Mouse (Mus musculus) layer of hippocampus, adult 11-12 months (tissue): ENCODE results near the gene Ptprd.

Experiments
- DNase-seq: peaks from one replicate; pipeline ENCODE4 v3.0.0; 2022; ENCODE audit warnings: low spot score

The Ptprd gene

GRCm38 (mm10) chr4:76023756-76024501 lies 2187.8 kb downstream of the Ptprd start:
- DNase-seq, result no peak

DNA sequence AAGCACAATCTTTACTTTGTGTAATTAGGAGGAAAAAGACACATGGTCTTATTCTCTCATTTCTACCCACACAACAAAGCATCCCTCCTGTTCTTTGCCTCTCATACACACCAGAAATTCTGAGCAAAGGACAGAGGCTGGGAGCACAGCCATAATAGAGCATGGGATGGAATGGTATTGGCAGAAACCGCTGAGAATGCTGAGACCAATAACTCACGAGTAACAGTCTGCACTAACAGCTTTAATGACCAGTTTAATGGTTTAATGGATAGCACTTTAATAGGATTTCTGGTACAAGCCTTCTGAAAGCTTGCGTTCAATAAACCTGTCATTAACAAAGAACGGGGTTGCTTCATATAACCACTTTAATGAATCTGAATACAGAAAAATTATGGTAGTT lies 2190.1 kb downstream of the Ptprd start:
- DNase-seq, result no peak

DNA sequence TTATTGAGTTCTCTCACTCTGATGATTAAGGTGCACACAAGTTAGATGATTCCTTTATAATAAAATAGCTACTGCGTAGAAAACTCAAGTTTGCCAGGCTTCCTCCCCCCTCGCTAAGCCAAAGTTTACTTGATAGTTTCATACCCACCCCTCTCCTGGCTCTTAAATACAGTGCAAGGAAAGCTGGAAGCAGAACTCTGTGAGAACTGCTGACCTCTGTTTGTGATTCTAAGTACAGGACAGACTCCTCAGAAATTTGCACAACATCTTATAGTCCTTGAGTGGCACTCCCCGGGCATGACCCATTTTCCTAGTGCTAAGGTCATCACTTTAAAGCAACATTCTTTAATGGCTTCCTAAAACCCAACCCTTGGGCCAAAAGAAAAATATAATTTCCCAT lies 2196.7 kb downstream of the Ptprd start:
- DNase-seq, result no peak

- no peak for DNase-seq
These were observed 2197.5 kb downstream of the Ptprd start for GRCm38 (mm10) chr4:76014151-76014840.

DNA sequence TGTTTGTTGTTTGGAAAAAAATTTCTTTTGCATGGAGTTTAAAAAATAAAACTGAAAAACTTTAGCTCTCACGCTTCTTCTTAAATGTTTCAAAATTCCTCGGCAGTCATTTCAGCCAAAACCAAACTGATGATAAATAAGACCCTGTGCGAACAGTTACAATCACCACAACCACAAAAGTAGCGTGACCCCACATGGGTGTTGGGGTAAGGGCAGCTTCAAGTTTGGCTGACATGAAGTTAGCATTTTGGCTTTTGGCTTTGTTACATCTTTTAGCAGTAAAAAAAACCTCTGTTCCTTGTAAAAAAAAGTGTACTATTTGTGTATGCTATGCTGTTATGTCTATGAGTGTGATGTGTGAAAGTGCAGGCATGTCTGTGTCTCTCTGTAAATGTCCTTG lies 2203.2 kb downstream of the Ptprd start:
- DNase-seq, result no peak

DNA sequence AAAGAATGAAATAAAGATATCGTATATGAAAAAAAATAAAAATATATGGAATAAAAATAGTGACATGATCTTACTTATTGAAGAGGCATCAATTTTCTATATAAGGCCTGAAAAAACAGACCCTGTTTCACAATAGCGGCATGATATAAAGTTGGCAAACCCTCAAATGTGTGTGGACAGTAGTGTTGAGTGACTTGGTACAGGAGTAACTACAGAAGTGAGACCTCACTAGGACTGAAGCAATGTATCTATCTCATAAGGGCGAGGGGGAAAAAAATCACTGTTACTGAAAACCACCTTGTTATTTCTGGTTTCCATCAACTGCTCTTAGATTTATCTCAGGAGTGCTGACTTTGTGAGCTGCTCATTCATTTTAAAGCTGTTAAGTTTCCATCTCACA lies 2204.5 kb downstream of the Ptprd start:
- no peak for DNase-seq

DNA sequence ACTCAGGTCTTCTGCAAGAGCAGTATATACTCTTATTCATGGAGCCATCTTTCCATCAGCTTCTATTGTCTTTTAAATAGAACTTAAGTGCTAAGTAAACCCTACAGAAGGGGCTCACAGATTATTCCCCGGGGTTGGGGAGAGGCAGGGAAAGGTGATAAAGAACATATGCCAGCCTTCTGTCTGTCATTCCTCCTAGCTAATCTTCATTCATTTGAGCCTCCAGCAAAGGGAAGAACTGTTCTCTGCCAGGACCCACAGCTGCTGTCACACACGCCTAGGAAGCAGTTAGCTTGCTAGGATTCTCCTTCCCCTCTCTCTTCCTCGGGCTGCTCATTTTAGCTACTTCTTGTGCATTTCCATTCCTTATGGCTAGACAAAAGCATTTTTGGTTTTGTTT lies 2205.0 kb downstream of the Ptprd start:
- no peak for DNase-seq

- no peak for DNase-seq
These were observed 2207.6 kb downstream of the Ptprd start for GRCm38 (mm10) chr4:76004161-76004560.

- no peak for DNase-seq
These were observed 2211.5 kb downstream of the Ptprd start for GRCm38 (mm10) chr4:76000258-76000657.

- DNase-seq, result no peak
These were observed 2215.9 kb downstream of the Ptprd start for GRCm38 (mm10) chr4:75995841-75996240.

DNA sequence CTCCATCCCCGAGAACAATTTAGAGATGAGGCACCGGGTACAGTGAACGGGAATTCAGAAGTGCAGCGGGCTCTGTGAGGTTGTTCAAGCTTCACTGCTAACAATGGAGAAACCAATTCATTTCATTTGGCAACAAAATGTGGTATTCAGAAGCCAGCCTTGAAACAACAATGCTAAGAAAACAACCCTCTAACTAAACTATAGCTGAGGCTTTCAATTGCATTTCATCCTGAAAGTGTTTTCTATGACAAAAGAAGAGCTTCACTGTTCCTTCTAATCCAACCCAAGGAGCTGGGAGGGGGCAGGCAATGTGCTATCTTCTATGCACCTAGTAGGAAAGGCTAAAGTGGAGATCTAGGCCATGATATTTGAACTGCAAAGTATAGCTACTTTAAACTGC lies 2217.2 kb downstream of the Ptprd start:
- no peak for DNase-seq

DNA sequence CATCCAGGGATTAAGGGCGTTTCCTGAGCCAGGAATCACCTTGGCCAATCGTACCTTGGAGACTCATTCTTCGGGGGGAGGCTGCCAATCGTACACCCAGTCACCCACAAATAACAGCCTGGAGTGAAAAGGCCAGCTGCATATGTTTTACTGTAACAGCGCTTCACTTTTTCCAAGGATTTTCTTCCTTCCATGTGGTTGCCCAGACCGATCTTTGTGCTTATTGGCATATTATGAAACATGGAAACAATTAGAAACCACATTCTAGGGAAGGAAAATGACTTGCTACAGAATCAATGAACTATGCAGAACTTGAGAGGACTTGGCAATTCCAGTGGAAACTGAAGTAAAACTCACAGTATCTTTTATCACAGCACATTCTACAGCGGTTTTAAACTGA lies 2218.7 kb downstream of the Ptprd start:
- DNase-seq, result no peak

- DNase-seq, result no peak
These were observed 2220.0 kb downstream of the Ptprd start for GRCm38 (mm10) chr4:75991621-75992245.

GRCm38 (mm10) chr4:75974728-75975127 lies 2237.0 kb downstream of the Ptprd start:
- DNase-seq, result no peak

DNA sequence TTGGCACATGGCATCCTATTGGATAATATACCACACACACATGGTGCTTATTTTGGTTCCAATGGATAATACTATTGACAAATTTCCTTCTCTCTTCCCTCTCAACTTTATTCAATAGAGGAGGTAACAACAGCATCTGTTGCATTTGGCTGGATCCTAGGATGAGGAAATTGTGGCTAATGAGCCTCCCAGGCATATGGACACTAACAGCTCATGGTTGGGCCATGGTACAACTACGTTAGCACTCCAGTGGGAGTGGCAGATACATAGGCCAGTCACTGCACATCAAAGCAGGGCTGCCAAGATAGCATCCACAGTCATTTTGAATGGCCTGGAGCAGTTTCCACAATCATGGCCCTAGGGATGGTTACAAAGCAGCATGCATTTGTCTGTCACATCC lies 2238.4 kb downstream of the Ptprd start:
- DNase-seq, result peak; percentile 20

DNA sequence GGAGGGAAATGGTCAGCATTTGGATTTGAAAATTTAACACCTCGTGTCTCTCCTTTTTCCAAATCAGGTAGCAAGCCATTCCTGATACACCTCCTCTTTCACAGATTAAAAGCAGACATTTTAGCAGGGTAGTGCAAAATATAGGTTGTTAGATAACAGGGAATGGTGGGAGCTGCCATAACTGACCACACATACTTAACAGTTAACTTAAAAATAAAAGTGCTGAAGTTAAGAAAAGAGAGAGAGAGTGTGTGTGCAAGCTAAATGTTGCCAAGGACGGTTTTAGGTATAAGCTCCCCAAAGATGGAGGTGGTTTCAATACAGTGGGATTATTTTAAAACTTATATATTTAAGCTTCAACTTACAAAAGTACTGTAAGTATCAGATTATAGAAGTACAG lies 2241.8 kb downstream of the Ptprd start:
- DNase-seq, result no peak

- no peak for DNase-seq
These were observed 2243.1 kb downstream of the Ptprd start for GRCm38 (mm10) chr4:75968618-75969017.

GRCm38 (mm10) chr4:75965810-75966209 lies 2246.0 kb downstream of the Ptprd start:
- DNase-seq, result no peak

- no peak for DNase-seq
These were observed 2248.8 kb downstream of the Ptprd start for GRCm38 (mm10) chr4:75962916-75963315.

DNA sequence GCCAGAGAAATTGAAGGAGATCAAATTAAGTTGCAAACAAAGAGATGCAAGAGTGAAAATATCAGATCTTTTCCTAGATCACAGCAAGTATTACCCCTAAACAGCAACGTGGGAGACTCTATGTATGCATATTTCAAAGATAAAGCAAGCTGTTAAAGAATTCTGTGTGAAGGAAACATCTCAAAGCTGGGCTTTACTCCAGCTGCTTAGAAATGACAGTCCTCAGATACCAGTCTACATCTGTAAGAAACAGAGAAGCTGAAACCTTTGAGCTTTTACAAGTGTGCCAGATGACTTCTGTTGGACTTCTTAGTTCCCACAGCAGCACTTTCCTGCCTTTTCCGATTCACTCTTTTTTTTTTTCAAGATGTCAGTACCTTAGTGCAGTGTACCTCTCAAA lies 2249.9 kb downstream of the Ptprd start:
- DNase-seq, result no peak

DNA sequence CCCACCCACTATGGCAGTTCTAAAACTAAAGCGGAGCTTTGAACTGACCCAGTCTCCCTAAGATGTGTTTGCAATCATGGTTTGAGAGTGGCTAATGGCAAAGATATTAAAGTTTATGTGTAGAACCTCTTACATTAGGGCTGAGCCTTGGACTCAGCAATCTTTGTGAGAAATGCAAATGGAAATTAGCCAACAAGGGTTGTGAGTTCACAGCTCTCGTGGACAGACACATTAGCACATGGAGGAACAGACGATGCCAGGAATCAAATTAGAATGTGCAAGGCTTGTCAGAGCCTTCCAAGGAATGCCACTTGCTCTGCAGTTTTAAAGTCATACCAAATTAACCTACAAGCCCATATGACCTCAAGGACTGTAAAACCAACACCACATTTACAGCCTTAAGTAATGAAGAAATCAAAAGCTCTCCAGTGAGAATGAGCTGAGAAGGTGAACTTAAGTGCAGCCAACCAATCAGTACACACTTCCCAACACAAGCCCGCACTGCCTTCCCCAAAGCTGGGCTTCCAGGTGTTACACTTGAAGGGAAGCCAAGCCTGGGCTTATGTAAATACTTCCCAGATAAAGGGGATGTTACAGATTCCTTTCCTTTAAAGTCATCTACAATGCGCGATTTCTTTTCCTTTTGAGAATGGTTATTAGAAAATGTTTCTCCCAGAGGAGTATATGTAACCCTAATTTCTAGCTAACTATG lies 2258.3 kb downstream of the Ptprd start:
- DNase-seq, result no peak

GRCm38 (mm10) chr4:75950582-75950981 lies 2261.2 kb downstream of the Ptprd start:
- DNase-seq, result no peak

DNA sequence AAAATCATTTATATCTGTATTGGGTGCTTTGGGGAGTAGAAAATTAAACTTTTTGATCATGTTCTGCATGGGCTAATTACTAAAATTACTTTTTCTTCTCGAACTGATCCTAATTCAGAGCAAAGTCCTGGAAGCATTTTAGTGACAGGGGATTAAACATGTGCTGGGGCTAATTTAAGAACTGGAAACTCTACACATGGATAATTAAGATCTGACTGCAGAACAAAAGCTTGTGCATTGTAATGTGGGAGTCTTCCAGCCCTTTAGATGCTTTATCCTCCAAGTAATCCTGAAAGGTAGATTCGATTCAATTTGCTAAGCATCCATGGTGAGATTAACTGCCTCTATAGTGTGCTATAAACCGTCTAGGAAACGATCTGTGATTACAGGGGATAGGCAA lies 2316.9 kb downstream of the Ptprd start:
- no peak for DNase-seq
